Mouse (Mus musculus): ENCODE results near the gene Gm17018. TPM values are rescaled to one million over a fixed set of nuclear protein-coding genes. Genes with fewer than 3 reads are reported as not detected.

Gene Gm17018
- polyA plus RNA-seq, 1 experiment from 2014 or later = 12.1 TPM

GRCm38 (mm10) chr19:45610823-45611222 lies 50.4 kb downstream of the Gm17018 start:
- Histone ChIP-seq H3K9me3 (replicated peaks) (no peaks in the 10 kb centered on the region), H3K36me3 (replicated peaks) (no peaks in the 10 kb centered on the region), H3K9ac (no peak overlapping the region), H3K4me2 (no peak overlapping the region), H3K4me3 (replicated peaks) (no peak overlapping the region), H3K27ac (replicated peaks) (no peak overlapping the region), H3K4me1 (replicated peaks) (peaks cover 8% of the 10 kb centered on the region), H3K27me3 (no peaks in the 10 kb centered on the region)
- ATAC-seq (ENCODE audit: insufficient read depth) = no peak
- WGBS (ENCODE audit: insufficient replicate concordance) = 66% methylated on average over 5 of the region's 5 CpGs

- no peaks in the 10 kb centered on the region for H3K9me3 ChIP-seq (replicated peaks)
- H3K4me3 ChIP-seq (replicated peaks) = no peak overlapping the region
- H3K4me2 ChIP-seq = no peak overlapping the region
- H3K27ac ChIP-seq (replicated peaks) = no peak overlapping the region
- peaks cover 14% of the 10 kb centered on the region for H3K4me1 ChIP-seq (replicated peaks)
- ATAC-seq (ENCODE audit: insufficient read depth) = no peak
- no peaks in the 10 kb centered on the region for H3K36me3 ChIP-seq (replicated peaks)
- WGBS (ENCODE audit: insufficient replicate concordance) = 80% methylated on average over 8 of the region's 8 CpGs
- no peaks in the 10 kb centered on the region for H3K27me3 ChIP-seq
- no peak overlapping the region for H3K9ac ChIP-seq
Measured at GRCm38 (mm10) chr19:45614375-45614774, 54.0 kb downstream of the Gm17018 start.

GRCm38 (mm10) chr19:45614928-45615327 lies 54.5 kb downstream of the Gm17018 start:
- H3K4me3 ChIP-seq (replicated peaks) = no peak overlapping the region
- no peak for ATAC-seq (ENCODE audit: insufficient read depth)
- H3K27ac ChIP-seq (replicated peaks) = no peak overlapping the region
- H3K9ac ChIP-seq = no peak overlapping the region
- no peaks in the 10 kb centered on the region for H3K9me3 ChIP-seq (replicated peaks)
- no peak overlapping the region for H3K4me2 ChIP-seq
- H3K27me3 ChIP-seq = no peaks in the 10 kb centered on the region
- H3K4me1 ChIP-seq (replicated peaks) = peaks cover 14% of the 10 kb centered on the region
- H3K36me3 ChIP-seq (replicated peaks) = no peaks in the 10 kb centered on the region
- WGBS (ENCODE audit: insufficient replicate concordance) = 68% methylated on average over 3 of the region's 3 CpGs

GRCm38 (mm10) chr19:45615415-45616213 lies 55.2 kb downstream of the Gm17018 start:
- H3K27me3 ChIP-seq = no peaks in the 10 kb centered on the region
- H3K27ac ChIP-seq (replicated peaks) = no peak overlapping the region
- H3K9ac ChIP-seq = no peak overlapping the region
- H3K9me3 ChIP-seq (replicated peaks) = no peaks in the 10 kb centered on the region
- peak; percentile 31; the same call in 1 of the 2 replicates for ATAC-seq (ENCODE audit: insufficient read depth)
- 67% methylated on average over 12 of the region's 12 CpGs for WGBS (ENCODE audit: insufficient replicate concordance)
- peaks cover 14% of the 10 kb centered on the region for H3K4me1 ChIP-seq (replicated peaks)
- no peak overlapping the region for H3K4me2 ChIP-seq
- H3K36me3 ChIP-seq (replicated peaks) = no peaks in the 10 kb centered on the region
- no peak overlapping the region for H3K4me3 ChIP-seq (replicated peaks)

GRCm38 (mm10) chr19:45616214-45616518 lies 55.8 kb downstream of the Gm17018 start:
- no peak for ATAC-seq (ENCODE audit: insufficient read depth)
- no peaks in the 10 kb centered on the region for H3K36me3 ChIP-seq (replicated peaks)
- H3K27ac ChIP-seq (replicated peaks) = no peak overlapping the region
- H3K4me2 ChIP-seq = no peak overlapping the region
- 77% methylated on average over 4 of the region's 4 CpGs for WGBS (ENCODE audit: insufficient replicate concordance)
- no peaks in the 10 kb centered on the region for H3K27me3 ChIP-seq
- H3K4me1 ChIP-seq (replicated peaks) = peaks cover 14% of the 10 kb centered on the region
- no peak overlapping the region for H3K9ac ChIP-seq
- H3K9me3 ChIP-seq (replicated peaks) = no peaks in the 10 kb centered on the region
- H3K4me3 ChIP-seq (replicated peaks) = no peak overlapping the region

- ATAC-seq (ENCODE audit: insufficient read depth) = no peak
Measured at GRCm38 (mm10) chr19:45616735-45617134, 56.3 kb downstream of the Gm17018 start.

GRCm38 (mm10) chr19:45618184-45618583 lies 57.8 kb downstream of the Gm17018 start:
- WGBS (ENCODE audit: insufficient replicate concordance) = 77% methylated on average over 6 of the region's 6 CpGs
- H3K4me3 ChIP-seq (replicated peaks) = no peak overlapping the region
- no peak for ATAC-seq (ENCODE audit: insufficient read depth)
- peaks cover 14% of the 10 kb centered on the region for H3K4me1 ChIP-seq (replicated peaks)
- no peak overlapping the region for H3K9ac ChIP-seq
- no peaks in the 10 kb centered on the region for H3K9me3 ChIP-seq (replicated peaks)
- H3K27ac ChIP-seq (replicated peaks) = no peak overlapping the region
- no peak overlapping the region for H3K4me2 ChIP-seq
- no peaks in the 10 kb centered on the region for H3K27me3 ChIP-seq
- no peaks in the 10 kb centered on the region for H3K36me3 ChIP-seq (replicated peaks)

More at GRCm38 (mm10) chr19:45616735-45617134, 56.3 kb downstream of the Gm17018 start:
- Histone ChIP-seq H3K27ac (replicated peaks) (no peak overlapping the region), H3K27me3 (no peaks in the 10 kb centered on the region), H3K9me3 (replicated peaks) (no peaks in the 10 kb centered on the region), H3K4me1 (replicated peaks) (peaks cover 14% of the 10 kb centered on the region), H3K4me2 (no peak overlapping the region), H3K4me3 (replicated peaks) (no peak overlapping the region), H3K9ac (no peak overlapping the region), H3K36me3 (replicated peaks) (no peaks in the 10 kb centered on the region)
- WGBS (ENCODE audit: insufficient replicate concordance) = 61% methylated on average over 7 of the region's 7 CpGs

GRCm38 (mm10) chr19:45619744-45620501 lies 59.5 kb downstream of the Gm17018 start:
- ATAC-seq (ENCODE audit: insufficient read depth) = no peak
- peaks cover 14% of the 10 kb centered on the region for H3K4me1 ChIP-seq (replicated peaks)
- 79% methylated on average over 14 of the region's 14 CpGs for WGBS (ENCODE audit: insufficient replicate concordance)
- no peak overlapping the region for H3K4me2 ChIP-seq
- H3K4me3 ChIP-seq (replicated peaks) = no peak overlapping the region
- H3K27ac ChIP-seq (replicated peaks) = no peak overlapping the region
- H3K27me3 ChIP-seq = no peaks in the 10 kb centered on the region
- 0 out of 2 replicates have a peak, but pooled peaks cover 4% of the 10 kb centered on the region for H3K36me3 ChIP-seq (replicated peaks)
- H3K9me3 ChIP-seq (replicated peaks) = no peaks in the 10 kb centered on the region
- no peak overlapping the region for H3K9ac ChIP-seq

GRCm38 (mm10) chr19:45621061-45621460 lies 60.6 kb downstream of the Gm17018 start:
- ATAC-seq (ENCODE audit: insufficient read depth) = no peak
- Histone ChIP-seq H3K27ac (replicated peaks) (no peak overlapping the region), H3K9me3 (replicated peaks) (no peaks in the 10 kb centered on the region), H3K36me3 (replicated peaks) (0 out of 2 replicates have a peak, but pooled peaks cover 6% of the 10 kb centered on the region), H3K4me1 (replicated peaks) (peaks cover 3% of the 10 kb centered on the region; the same call in 1 of the 2 replicates), H3K9ac (no peak overlapping the region), H3K4me2 (no peak overlapping the region), H3K4me3 (replicated peaks) (no peak overlapping the region), H3K27me3 (no peaks in the 10 kb centered on the region)
- WGBS (ENCODE audit: insufficient replicate concordance) = 67% methylated on average over 7 of the region's 7 CpGs

- Histone ChIP-seq H3K36me3 (replicated peaks) (peaks cover 10% of the 10 kb centered on the region; the same call in 1 of the 2 replicates), H3K4me3 (replicated peaks) (no peak overlapping the region), H3K4me2 (no peak overlapping the region), H3K9ac (no peak overlapping the region), H3K9me3 (replicated peaks) (no peaks in the 10 kb centered on the region), H3K27ac (replicated peaks) (no peak overlapping the region), H3K27me3 (no peaks in the 10 kb centered on the region), H3K4me1 (replicated peaks) (peaks cover 6% of the 10 kb centered on the region)
- ATAC-seq (ENCODE audit: insufficient read depth) = no peak
- WGBS (ENCODE audit: insufficient replicate concordance) = 80% methylated on average over 5 of the region's 5 CpGs
Measured at GRCm38 (mm10) chr19:45622144-45622543, 61.7 kb downstream of the Gm17018 start.

GRCm38 (mm10) chr19:45623710-45624109 lies 63.3 kb downstream of the Gm17018 start:
- H3K4me1 ChIP-seq (replicated peaks) = peaks cover 12% of the 10 kb centered on the region
- no peak overlapping the region for H3K27ac ChIP-seq (replicated peaks)
- no peak for ATAC-seq (ENCODE audit: insufficient read depth)
- H3K4me3 ChIP-seq (replicated peaks) = no peak overlapping the region
- peaks cover 10% of the 10 kb centered on the region; the same call in 1 of the 2 replicates for H3K36me3 ChIP-seq (replicated peaks)
- no peak overlapping the region for H3K9ac ChIP-seq
- H3K4me2 ChIP-seq = no peak overlapping the region
- H3K9me3 ChIP-seq (replicated peaks) = no peaks in the 10 kb centered on the region
- 63% methylated on average over 4 of the region's 4 CpGs for WGBS (ENCODE audit: insufficient replicate concordance)
- H3K27me3 ChIP-seq = no peaks in the 10 kb centered on the region

All from liver, embryonic 15.5 days (tissue).